Mouse (Mus musculus) heart, embryonic 12.5 days (tissue): Measurements from ENCODE around the gene Ddhd1. TPM values are rescaled to one million over a fixed set of nuclear protein-coding genes. Genes with fewer than 3 reads are reported as not detected.
"Not testable (repeated sequence)": the region's sequence is repeated elsewhere in the genome, so short reads cannot be mapped to it uniquely, and the experiment has no call there.

Experiments
- ATAC-seq: fragments of 200-750 bp; cut with Nextera tagmentation; 2 replicates; pipeline ENCODE4 v1.8.0; 2017; ENCODE audit warnings: moderate TSS enrichment, moderate library complexity; ENCODE audit not compliant: insufficient number of reproducible peaks, low FRiP score
- H3K27ac ChIP-seq: fragments of 300-500 bp; sonication (generic); 2 replicates; pipeline ENCODE4 v1.5.1; 2016; ENCODE audit warnings: mild to moderate bottlenecking, moderate library complexity; ENCODE audit not compliant: poor library complexity, severe bottlenecking
- H3K27me3 ChIP-seq: fragments of 300-500 bp; sonication (generic); replicated peaks from 2 replicates; pipeline ENCODE4 v1.6.1; 2016; ENCODE audit warnings: mild to moderate bottlenecking, moderate library complexity
- H3K36me3 ChIP-seq: fragments of 300-500 bp; sonication (generic); 2 replicates; pipeline ENCODE4 v1.6.1; 2016; ENCODE audit warnings: mild to moderate bottlenecking, moderate library complexity
- H3K4me1 ChIP-seq: fragments of 300-500 bp; sonication (generic); replicated peaks from 2 replicates; pipeline ENCODE4 v1.6.1; 2016; ENCODE audit warnings: mild to moderate bottlenecking
- H3K4me2 ChIP-seq: fragments of 300-500 bp; sonication (generic); 2 replicates; pipeline ENCODE4 v1.6.1; 2016; ENCODE audit warnings: mild to moderate bottlenecking, moderate library complexity
- H3K4me3 ChIP-seq: fragments of 300-500 bp; sonication (generic); 2 replicates; pipeline ENCODE4 v1.5.1; 2016; ENCODE audit warnings: mild to moderate bottlenecking
- H3K9ac ChIP-seq: fragments of 300-500 bp; sonication (generic); 2 replicates; pipeline ENCODE4 v1.6.1; 2016; ENCODE audit warnings: mild to moderate bottlenecking, moderate library complexity
- H3K9me3 ChIP-seq: fragments of 300-500 bp; sonication (generic); replicated peaks from 2 replicates; pipeline ENCODE4 v1.6.1; 2016; ENCODE audit warnings: mild to moderate bottlenecking, moderate library complexity
- WGBS: fragments of 180-500 bp; shearing (Covaris S2); methylation state at CpG from one replicate; pipeline ENCODE4 v1.1.7; 2016; 5-methylcytosine and 5-hydroxymethylcytosine counted together
- polyA plus RNA-seq: library from polyadenylated mRNA; unstranded; fragments of >200 nt; fragmentation: Nextera tagmentation; extraction: Ambion mirVana; gene quantifications from 2 replicates; pipeline ENCODE4 v1.2.1, GENCODE M21; 2016

Gene Ddhd1
- polyA plus RNA-seq, 1 experiment from 2014 or later = 12.6 TPM

DNA sequence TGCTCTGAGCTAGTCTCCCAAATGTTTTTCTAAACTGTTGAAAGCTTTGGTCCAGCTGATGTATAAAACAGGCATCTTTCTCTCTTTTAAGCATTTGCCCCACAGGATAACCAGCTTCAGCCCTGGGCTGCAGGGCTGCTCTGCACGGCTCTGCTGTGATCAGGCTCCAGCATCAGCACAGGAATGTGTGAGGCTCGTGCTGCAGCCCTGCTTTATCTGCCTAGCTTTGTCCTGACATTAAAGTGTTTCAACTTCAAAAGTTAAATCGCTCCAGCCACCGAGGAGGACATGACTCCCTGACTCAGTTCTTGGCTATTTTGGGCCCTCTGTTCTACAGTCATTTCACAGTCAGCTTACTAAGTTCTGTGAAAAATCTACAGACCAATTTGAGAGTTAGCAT, 43.1 kb downstream of the Ddhd1 start:
- H3K4me1 ChIP-seq = peaks cover 48% of the 10 kb centered on the region
- H3K9ac ChIP-seq = no peak overlapping the region
- no peak overlapping the region for H3K4me2 ChIP-seq
- H3K9me3 ChIP-seq = no peaks in the 10 kb centered on the region
- no peak overlapping the region for H3K4me3 ChIP-seq
- peak overlapping the region; percentile 82 for H3K27ac ChIP-seq
- ATAC-seq = peak; percentile 58; the same call in 1 of the 2 replicates
- H3K36me3 ChIP-seq = peaks cover 43% of the 10 kb centered on the region
- H3K27me3 ChIP-seq = no peaks in the 10 kb centered on the region
- WGBS = 12% methylated on average over 4 of the region's 4 CpGs

DNA sequence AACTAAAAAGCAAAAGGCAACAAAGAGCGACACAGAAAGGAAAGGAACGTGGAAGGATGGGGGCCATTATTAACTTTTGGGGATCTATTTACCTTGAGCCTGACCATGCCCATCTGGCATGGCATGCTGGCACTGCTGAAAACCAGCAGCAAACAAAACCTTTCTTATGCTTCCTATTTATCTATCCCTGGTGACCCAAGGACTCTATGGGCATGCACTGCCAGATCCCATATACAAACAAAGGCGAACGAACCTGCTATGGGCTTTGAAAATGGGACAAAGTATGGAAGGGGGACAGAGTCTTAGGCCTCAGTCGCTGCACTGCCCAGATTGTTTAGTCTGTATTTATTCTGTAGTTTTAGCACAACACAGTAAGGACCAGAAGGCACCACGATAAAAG, 43.5 kb downstream of the Ddhd1 start:
- Histone ChIP-seq H3K9ac (no peak overlapping the region), H3K4me3 (no peak overlapping the region), H3K27ac (peak overlapping the region; percentile 82), H3K4me2 (no peak overlapping the region), H3K9me3 (no peaks in the 10 kb centered on the region), H3K4me1 (peaks cover 48% of the 10 kb centered on the region), H3K36me3 (peaks cover 45% of the 10 kb centered on the region), H3K27me3 (no peaks in the 10 kb centered on the region)
- 66% methylated on average over 6 of the region's 6 CpGs for WGBS
- ATAC-seq = no peak

DNA sequence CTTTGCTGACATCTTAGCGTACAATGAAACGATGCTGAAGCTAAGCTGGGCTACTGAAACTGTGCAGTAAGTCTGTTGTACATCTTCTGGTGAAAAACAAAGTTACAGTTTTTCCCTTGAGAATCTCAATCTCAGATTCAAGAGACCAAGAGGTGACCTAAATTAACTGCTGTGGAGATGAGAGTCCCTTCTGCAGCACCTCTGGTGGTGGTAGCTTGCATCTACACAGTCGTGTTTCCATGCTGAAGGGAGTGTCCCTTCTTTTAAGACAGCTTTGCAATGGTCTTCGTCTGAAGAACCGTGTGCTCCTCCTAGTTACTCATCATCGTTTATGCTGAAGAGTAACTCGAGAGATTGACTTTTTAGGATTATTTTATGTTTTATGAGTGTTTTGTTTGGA, 46.3 kb downstream of the Ddhd1 start:
- H3K4me3 ChIP-seq = no peak overlapping the region
- WGBS = 89% methylated on average over 7 of the region's 7 CpGs
- H3K4me2 ChIP-seq = no peak overlapping the region
- H3K27ac ChIP-seq = no peak overlapping the region
- H3K36me3 ChIP-seq = peaks cover 55% of the 10 kb centered on the region
- ATAC-seq = no peak
- H3K9me3 ChIP-seq = no peaks in the 10 kb centered on the region
- no peak overlapping the region for H3K9ac ChIP-seq
- H3K4me1 ChIP-seq = peaks cover 28% of the 10 kb centered on the region
- H3K27me3 ChIP-seq = no peaks in the 10 kb centered on the region

DNA sequence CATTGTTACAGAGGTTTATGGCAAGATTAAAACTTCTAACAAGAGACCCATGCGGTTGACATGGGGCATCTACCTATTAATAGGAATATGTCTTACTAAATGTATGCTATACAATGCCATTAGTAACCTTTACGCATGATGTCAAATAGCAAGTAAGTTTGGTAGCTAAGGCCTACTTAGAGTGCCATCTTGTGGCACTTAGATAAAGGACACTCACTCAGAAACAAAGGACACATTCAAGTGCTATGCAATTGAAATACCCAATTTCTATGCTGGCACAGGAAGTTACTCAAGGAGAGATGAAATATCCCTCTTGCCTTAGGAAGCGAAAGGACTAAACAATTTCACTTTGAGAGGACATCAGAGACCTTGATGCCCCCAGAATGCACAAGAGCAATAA, 55.9 kb downstream of the Ddhd1 start:
- no peaks in the 10 kb centered on the region for H3K27me3 ChIP-seq
- H3K4me3 ChIP-seq = no peak overlapping the region
- H3K9ac ChIP-seq = no peak overlapping the region
- H3K9me3 ChIP-seq = no peaks in the 10 kb centered on the region
- ATAC-seq = no peak
- H3K4me2 ChIP-seq = no peak overlapping the region
- H3K36me3 ChIP-seq = peaks cover 39% of the 10 kb centered on the region
- no peak overlapping the region for H3K27ac ChIP-seq
- H3K4me1 ChIP-seq = peaks cover 18% of the 10 kb centered on the region
- WGBS = 55% methylated on average over 3 of the region's 3 CpGs

DNA sequence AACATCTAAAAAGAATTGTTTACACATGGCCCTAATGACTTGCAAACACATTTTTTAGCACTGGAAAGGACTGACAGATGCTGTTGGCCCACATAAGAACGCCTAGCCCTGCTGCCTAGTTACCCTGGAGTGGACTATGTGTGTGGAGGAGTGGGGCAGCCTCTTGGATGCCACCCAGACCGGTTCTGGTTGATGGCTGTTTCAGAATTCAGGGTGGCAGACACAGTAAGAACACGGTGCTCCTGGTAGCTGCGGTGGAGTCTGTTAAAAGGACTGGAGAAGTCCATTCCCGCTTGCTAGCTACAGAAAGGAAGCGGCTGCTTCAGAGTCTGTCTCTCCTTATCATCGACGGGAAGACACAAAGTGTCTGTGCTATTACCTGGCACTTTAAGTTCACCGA, 57.4 kb downstream of the Ddhd1 start:
- peaks cover 18% of the 10 kb centered on the region for H3K4me1 ChIP-seq
- no peak overlapping the region for H3K4me2 ChIP-seq
- WGBS = 56% methylated on average over 9 of the region's 9 CpGs
- ATAC-seq = no peak
- no peak overlapping the region; the same call in 1 of the 2 replicates for H3K9ac ChIP-seq
- peaks cover 38% of the 10 kb centered on the region for H3K36me3 ChIP-seq
- H3K27me3 ChIP-seq = no peaks in the 10 kb centered on the region
- H3K9me3 ChIP-seq = no peaks in the 10 kb centered on the region
- H3K27ac ChIP-seq = no peak overlapping the region
- H3K4me3 ChIP-seq = no peak overlapping the region

DNA sequence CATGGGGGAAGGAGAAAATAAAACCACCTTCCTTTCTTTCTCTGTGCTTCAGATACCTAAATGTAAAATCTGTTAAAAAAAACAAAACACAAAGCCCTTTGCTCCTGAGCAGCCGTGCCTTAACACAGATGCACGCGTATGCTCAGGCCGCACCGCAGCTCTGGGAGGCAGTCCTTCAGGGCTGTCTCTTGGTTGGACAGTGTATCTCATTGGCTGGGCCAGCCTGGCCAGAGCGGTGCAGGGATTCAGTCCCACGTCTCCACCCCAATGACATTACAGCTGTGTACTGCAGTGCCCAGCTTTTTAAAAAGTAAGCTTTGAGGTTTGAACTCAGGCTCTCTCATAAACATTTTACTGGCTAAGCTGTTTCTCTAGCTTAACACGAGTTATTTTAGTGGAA, 60.1 kb downstream of the Ddhd1 start:
- no peaks in the 10 kb centered on the region for H3K27me3 ChIP-seq
- H3K4me2 ChIP-seq = no peak overlapping the region
- no peak overlapping the region for H3K9ac ChIP-seq
- no peaks in the 10 kb centered on the region for H3K9me3 ChIP-seq
- H3K4me3 ChIP-seq = no peak overlapping the region
- whole genome bisulfite sequencing = 86% methylated on average over 8 of the region's 8 CpGs
- H3K27ac ChIP-seq = no peak overlapping the region
- no peak for ATAC-seq
- peaks cover 42% of the 10 kb centered on the region for H3K36me3 ChIP-seq
- H3K4me1 ChIP-seq = peaks cover 18% of the 10 kb centered on the region

DNA sequence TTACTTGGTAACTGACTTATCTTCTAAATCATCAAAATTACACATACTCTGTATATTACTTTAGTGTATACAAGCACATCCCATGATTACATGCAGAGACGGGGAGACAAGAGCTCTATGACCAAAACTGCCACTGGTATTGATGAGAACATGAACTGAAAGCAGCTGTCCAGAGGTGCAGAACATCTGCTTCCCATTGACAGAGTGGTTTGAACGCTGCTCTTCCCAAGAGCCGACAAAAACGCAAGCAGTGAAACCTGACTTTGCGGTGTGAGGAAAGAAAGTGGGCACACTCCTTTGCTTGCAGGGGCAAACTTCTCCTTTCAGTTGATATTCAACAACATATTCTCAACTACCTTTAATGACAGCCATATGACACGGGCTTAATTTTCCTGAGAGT, 64.7 kb downstream of the Ddhd1 start:
- H3K4me2 ChIP-seq = no peak overlapping the region
- H3K9ac ChIP-seq = no peak overlapping the region
- ATAC-seq = no peak
- H3K27ac ChIP-seq = no peak overlapping the region
- no peaks in the 10 kb centered on the region for H3K27me3 ChIP-seq
- 92% methylated on average over 6 of the region's 6 CpGs for WGBS
- H3K36me3 ChIP-seq = peaks cover 30% of the 10 kb centered on the region
- no peaks in the 10 kb centered on the region for H3K9me3 ChIP-seq
- no peak overlapping the region for H3K4me3 ChIP-seq
- H3K4me1 ChIP-seq = no peaks in the 10 kb centered on the region

DNA sequence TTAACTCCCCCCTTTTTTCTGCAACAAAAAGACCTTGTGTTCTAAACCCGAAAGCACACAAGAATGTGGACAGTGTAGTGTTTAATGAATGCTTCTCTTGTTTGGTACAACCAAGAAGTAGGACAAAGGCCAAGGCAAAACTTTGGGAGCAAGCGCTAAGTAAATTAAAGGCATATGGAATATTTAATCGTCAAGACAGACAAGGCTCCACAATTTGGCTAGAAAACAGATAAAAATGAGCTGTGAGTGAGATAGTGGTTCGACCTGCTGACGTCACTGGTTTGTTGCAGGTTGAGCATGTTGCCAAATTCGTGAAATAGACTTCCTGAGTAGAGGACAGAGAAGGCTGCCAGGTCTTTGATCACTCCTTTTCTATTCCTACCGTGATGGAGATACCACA, 69.5 kb downstream of the Ddhd1 start:
- WGBS = 63% methylated on average over 7 of the region's 7 CpGs
- H3K4me2 ChIP-seq = no peak overlapping the region
- peaks cover 3% of the 10 kb centered on the region; the same call in 1 of the 2 replicates for H3K36me3 ChIP-seq
- H3K9me3 ChIP-seq = no peaks in the 10 kb centered on the region
- ATAC-seq = no peak
- no peaks in the 10 kb centered on the region for H3K4me1 ChIP-seq
- H3K27me3 ChIP-seq = no peaks in the 10 kb centered on the region
- H3K9ac ChIP-seq = no peak overlapping the region
- no peak overlapping the region for H3K27ac ChIP-seq
- no peak overlapping the region for H3K4me3 ChIP-seq

DNA sequence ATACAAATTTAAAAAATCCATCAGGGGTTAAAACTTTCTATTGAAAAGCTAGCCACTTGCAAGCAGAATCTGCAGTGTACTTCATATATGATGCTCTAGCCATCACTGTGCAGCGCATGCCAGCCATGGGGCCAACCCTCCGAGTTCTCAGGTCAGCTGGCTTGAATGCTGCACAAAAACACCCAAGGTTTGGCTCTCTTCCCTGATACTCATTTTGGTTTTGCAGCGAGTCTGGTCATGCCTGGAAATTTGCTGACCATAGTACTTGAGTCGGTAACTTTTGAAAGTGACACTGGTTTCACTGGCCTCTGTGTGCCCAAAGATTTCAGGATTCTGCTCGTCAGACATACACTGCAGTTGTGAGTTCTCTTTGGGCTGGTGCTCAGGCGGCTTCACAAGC, 70.4 kb downstream of the Ddhd1 start:
- H3K9me3 ChIP-seq = no peaks in the 10 kb centered on the region
- no peak overlapping the region for H3K27ac ChIP-seq
- H3K4me2 ChIP-seq = no peak overlapping the region
- no peaks in the 10 kb centered on the region for H3K4me1 ChIP-seq
- 87% methylated on average over 6 of the region's 6 CpGs for WGBS
- H3K36me3 ChIP-seq = no peaks in the 10 kb centered on the region
- H3K4me3 ChIP-seq = no peak overlapping the region
- no peak for ATAC-seq
- H3K9ac ChIP-seq = no peak overlapping the region
- H3K27me3 ChIP-seq = no peaks in the 10 kb centered on the region

DNA sequence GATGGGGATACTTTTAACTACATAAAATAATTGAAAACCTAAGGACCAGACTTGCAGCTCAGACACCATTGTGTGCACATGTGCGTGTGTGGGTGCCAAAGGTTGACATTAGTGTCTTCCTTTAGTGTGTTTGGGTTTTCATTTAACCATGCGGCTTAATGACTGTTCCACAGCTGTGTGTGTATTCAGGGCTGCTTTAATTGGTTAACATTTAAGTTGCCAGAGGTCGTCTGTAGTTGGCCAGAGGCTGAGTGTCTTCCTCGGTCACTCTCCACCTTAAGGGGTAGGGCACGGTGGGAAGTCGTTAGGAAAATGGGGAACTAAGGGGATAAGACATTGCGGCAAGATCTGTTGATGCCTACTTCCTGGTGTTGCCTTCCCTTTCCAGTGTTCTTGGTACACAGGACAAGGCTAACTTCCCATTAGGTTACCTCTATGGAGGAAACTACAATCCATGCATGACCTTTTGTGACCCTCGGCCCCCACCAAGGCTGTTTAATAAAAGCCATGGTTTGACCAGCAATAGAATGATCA, 74.4 kb downstream of the Ddhd1 start:
- Histone ChIP-seq H3K4me3 (no peak overlapping the region), H3K27me3 (no peaks in the 10 kb centered on the region), H3K36me3 (no peaks in the 10 kb centered on the region), H3K9me3 (no peaks in the 10 kb centered on the region), H3K4me1 (no peaks in the 10 kb centered on the region), H3K4me2 (no peak overlapping the region), H3K9ac (no peak overlapping the region), H3K27ac (no peak overlapping the region)
- no peak for ATAC-seq
- 74% methylated on average over 8 of the region's 8 CpGs for WGBS

DNA sequence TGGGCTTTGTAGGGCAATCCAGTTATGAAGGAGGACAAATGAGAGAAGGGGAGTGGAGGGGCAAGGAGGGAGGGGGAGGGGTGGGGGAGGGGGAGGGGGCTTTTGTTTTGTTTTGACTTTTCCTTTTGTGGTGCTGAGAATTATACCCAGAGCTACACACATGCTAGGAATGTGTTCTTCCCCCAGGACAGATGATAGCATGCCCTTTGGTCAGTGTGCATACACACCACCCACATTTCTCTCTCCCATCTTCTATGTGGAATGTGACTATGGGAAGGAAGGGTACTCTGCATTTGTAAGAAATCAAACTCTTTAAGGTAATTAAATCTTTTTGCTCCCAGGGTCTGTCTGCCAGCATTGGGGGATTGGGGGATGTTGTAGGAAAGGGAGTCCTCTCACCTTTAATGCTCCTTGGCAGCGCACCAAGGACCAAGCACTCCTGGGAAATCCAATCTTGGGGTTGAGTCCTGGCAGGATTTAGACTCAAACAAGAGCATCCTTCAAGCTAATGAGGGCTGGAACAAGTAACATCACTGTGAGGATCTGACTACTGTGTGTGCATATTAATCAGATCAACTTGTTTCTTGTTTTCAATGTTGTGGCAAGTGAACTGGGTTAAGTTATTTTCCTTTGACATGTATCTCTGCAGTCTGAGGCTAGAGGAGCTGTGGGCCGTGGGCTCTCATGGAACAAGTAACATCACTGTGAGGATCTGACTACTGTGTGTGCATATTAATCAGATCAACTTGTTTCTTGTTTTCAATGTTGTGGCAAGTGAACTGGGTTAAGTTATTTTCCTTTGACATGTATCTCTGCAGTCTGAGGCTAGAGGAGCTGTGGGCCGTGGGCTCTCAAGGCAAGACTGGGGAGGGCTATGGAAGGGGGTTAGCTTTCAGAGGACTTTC, 76.8 kb downstream of the Ddhd1 start:
- not testable (repeated sequence) for H3K9ac ChIP-seq, H3K4me1 ChIP-seq, H3K9me3 ChIP-seq, H3K27ac ChIP-seq, H3K4me2 ChIP-seq, H3K36me3 ChIP-seq, ATAC-seq, H3K27me3 ChIP-seq, H3K4me3 ChIP-seq
- WGBS = 88% methylated on average over 3 of the region's 3 CpGs
